Mouse (Mus musculus): ENCODE measurements at regions not wholly inside any gene's neighbourhood (a gene's known extent, or its start where the extent isn't known, plus 50 kb on each side); places are given as distances from the start of the nearest gene placed in this dataset.

DNA sequence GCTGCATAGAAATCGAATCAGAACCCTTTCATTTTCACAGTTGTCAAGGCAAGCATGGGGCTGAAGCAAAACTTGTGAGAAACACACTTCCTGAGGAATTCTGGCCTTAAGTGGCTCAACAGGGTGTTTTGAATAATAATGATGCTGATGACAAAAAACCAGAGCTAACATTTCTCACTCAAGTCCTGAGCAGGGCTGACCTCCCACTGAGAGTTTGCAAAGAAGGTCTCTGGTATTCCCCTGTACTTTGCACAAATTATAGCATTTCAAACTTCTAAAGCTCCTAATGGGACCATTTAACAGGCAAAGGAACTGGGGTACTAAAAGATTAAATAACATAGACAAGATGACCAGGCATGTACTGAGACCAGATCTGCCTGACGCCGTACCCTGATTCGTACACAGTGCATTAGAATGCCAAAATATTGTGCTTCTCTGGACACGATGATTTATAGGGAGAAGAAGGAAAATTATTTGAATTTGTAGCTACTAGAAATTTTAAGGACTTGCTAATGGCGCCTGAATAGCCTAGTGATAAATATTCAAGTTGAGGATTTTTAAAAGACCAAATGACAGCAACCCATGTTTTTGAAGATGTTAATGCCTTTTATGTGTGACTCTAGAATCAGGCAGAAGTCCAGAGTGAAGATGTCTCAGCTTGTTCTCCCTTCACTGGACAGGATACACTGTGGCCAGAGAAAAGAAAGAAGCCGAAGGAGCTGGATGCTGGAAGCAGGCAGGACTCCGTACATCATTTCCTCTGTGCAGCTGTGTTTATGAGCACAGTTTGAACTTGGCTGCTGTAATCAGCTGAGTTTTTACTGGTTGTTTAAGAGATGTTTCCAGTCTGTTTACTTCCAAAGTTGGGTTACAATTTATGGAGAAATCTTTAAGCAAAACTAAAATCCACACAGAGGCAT is 1056.7 kb downstream of the Fam19a2 start:
- no peak for DNase-seq

DNA sequence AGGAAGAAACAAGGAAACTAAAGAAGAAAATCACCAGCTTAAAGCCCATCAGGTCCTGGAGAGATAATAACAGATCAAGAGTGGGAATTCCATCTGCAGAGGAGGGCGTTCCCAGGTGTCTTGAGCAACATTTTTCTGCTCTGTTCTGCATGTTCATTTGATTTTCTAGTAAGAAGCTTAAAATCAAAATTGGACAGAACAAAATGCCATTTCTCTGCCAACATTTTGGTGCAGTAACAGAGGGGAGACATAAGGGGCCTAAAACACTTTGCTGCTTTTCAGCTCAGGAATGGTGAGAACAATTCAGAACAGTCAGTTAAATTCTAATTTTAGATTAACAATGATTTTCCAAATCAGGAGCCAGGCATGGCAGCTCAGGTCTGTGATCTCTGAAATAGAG is 1056.8 kb downstream of the Slc16a7 start:
- no peak for DNase-seq

DNA sequence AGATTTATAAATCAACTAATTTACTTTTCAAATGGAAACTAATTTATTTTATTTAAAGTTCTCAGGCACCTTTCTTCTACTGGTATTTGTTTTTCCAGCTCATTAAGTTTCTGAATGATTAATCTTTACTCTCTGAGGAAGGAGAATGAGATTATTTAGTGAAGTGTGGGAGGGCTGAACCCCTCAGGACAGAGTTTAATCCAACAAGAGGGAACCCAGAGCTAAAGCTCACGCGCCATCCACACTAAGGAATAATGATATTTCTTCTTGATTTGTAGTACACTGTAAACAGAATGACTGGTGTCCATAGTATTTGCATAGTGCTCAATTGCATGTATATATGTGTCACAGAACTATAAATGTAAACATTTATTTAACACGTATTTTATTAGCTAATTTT is 1050.3 kb downstream of the Slc16a7 start:
- DNase-seq: no peak

DNA sequence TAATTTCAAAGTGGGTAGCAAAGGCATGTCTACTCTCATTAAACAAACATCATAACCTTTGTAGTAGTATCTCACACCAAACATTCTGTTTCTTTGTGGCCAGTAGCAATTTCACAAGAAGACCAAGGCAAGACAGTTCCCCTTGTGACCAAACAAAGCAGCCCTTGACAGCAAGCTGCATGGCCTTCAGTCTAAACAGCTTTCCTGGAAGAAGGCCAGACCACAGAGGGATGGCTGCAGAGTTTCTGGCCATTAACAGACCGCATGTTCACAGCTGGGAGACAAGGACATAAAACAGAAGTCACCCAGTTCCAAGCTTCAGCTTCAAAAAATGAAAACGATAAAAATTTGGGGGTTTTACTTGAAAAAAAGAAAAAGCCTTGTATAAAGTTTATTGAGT is 1040.0 kb downstream of the Slc16a7 start:
- DNase-seq: no peak

DNA sequence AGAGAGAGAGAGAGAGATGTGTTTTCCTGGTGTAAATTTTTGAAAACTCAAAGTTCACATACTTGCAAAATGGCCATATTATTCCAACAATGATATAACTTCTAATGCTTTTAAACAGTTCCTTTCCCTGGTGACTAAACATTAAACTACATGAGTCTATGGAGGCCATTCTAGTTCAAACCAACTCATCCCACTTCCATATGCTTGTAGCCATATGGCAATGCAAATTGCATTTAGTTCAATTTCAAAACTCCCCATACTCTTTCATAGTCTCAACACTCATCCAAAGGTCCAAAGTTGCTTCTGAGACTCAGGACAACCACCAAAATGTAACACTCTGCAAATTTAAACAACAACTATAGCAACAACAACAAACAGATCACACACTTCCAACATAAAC is 1026.5 kb downstream of the Slc16a7 start:
- DNase-seq: no peak

DNA sequence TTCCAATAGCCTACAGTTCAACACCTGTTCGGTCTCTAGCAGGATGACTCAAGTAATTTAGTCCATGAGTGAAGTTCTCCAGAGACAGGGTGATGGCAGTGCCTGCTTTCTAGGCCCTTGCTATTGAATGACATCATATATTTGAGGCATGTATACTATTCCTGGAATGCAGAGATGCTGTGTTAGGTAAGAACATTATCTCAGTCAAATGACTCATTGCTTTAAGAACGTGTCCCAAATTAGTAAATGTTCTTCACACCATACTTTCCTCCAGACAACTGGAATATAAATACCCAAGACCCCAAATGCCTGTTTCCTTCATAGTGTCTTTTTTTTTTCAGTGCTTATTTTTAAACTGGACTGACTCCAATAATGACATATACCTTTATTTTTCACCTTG is 1018.3 kb downstream of the Slc16a7 start:
- DNase-seq: no peak

DNA sequence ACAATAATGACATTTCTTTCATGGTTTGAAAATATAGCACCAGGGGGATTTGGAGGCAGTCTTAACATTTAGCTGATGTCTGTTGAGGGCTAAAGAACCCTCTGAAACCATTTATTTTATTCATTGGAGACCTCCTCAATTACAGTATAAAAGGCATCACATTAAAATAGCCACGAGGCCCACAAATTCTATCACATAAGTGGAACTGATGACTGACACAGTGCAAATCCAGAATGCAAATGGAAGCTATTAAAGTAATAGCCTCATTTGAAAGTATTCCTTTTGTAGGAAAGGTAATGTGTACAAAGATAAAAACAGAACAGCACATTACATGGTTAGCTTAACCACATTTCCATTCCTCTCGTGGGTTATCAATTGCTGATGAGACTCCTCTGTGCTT is 986.6 kb downstream of the Slc16a7 start:
- DNase-seq: no peak

DNA sequence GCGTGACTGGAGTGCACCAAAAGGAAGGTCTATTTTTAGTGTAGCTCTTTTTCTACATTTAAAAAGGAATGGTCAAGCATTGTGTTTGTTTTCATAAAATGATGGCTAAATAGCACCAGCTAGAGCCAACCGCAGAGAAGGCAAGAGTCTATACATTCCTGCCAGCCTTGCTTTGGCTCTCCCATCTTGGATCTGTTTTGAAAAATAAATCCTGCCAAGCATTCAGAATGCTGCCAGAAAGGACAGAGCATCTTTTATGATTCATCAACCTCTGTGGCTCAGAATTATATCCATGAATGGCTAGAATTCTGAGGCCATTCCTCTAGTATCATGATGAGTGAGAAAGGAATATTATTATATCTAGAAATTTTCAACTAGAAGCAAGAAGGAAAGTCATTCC is 979.6 kb downstream of the Slc16a7 start:
- no peak for DNase-seq

DNA sequence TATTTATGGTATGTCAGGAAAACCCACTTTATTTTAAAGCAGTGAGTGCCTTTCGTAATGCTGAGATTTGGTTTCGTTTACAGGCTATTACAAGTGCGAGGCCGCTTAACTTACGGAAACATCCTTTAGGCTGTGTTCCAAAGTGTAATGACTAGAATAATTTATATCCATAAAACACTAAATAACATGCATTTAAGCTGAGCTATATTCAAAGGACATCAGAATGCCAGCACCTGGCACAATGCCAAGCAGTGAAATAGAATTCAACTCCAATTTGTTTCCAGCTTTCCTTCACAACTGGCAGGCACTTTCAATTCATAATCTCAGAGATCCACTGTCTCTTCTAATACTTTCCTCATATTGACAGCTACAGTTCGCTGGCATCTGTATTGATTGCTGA is 972.7 kb downstream of the Slc16a7 start:
- no peak for DNase-seq

DNA sequence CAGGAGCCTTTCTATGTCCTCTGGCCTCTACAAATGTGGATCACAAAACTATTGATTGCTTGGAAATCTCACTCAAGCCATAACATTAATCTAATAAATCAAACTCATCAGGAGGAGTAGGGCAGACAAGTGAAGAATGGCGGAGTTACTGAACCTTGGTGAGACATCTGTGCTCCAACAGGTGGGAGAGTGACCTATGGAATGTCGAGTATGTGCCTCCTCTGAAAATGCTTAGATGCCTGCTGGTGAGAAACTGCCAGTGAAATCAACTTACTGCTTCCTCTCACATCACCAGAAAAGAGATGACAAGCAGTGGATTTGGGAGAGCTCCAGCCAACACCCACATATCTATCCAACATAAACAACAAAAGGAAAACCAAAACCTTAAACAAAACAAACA is 965.8 kb downstream of the Slc16a7 start:
- no peak for DNase-seq
